Mouse (Mus musculus) stomach, embryonic 14.5 days (tissue): ENCODE data around the gene Sptan1. TPM values are rescaled to one million over a fixed set of nuclear protein-coding genes. Genes with fewer than 3 reads are reported as not detected.

Experiments
- ATAC-seq: fragments of 200-750 bp; cut with Nextera tagmentation; 2 replicates; pipeline ENCODE4 v1.8.0; 2017; ENCODE audit warnings: low read depth, moderate TSS enrichment; ENCODE audit not compliant: insufficient number of reproducible peaks, insufficient read depth, low FRiP score
- H3K27ac ChIP-seq: fragments of 300-500 bp; sonication (generic); 2 replicates; pipeline ENCODE4 v1.5.1; 2014; ENCODE audit warnings: mild to moderate bottlenecking, low read length, moderate library complexity, mixed read lengths
- H3K27me3 ChIP-seq: fragments of 300-500 bp; sonication (generic); 2 replicates; pipeline ENCODE4 v1.6.1; 2014; ENCODE audit warnings: low read length, control low read depth, mixed read lengths; ENCODE audit not compliant: control insufficient read depth, insufficient read depth
- H3K36me3 ChIP-seq: fragments of 300-500 bp; sonication (generic); 2 replicates; pipeline ENCODE4 v1.6.1; 2014; ENCODE audit warnings: mild to moderate bottlenecking, control low read depth, low read length, moderate library complexity, mixed read lengths; ENCODE audit not compliant: control insufficient read depth, insufficient read depth
- H3K4me1 ChIP-seq: fragments of 300-500 bp; sonication (generic); 2 replicates; pipeline ENCODE4 v1.6.1; 2014; ENCODE audit warnings: low read length, control low read depth, mixed read lengths; ENCODE audit not compliant: control insufficient read depth, insufficient read depth
- H3K4me2 ChIP-seq: fragments of 300-500 bp; sonication (generic); replicated peaks from 2 replicates; pipeline ENCODE4 v1.6.1; 2014; ENCODE audit warnings: low read depth, low read length, control low read depth
- H3K4me3 ChIP-seq: fragments of 300-500 bp; sonication (generic); 2 replicates; pipeline ENCODE4 v1.5.1; 2014; ENCODE audit warnings: low read depth, low read length, control low read depth
- H3K9ac ChIP-seq: fragments of 300-500 bp; sonication (generic); replicated peaks from 2 replicates; pipeline ENCODE4 v1.6.1; 2014; ENCODE audit warnings: low read depth, mild to moderate bottlenecking, control low read depth, low read length, moderate library complexity, mixed read lengths
- H3K9me3 ChIP-seq: fragments of 300-500 bp; sonication (generic); 2 replicates; pipeline ENCODE4 v1.6.1; 2016; ENCODE audit warnings: low read depth, low read length, control low read depth; ENCODE audit not compliant: control insufficient read depth
- WGBS: fragments of 180-500 bp; shearing (Covaris S2); extraction: QIAGEN DNeasy Blood & Tissue Kit; methylation state at CpG from one replicate; pipeline ENCODE4 v1.1.7; 2014; 5-methylcytosine and 5-hydroxymethylcytosine counted together
- polyA plus RNA-seq: library from polyadenylated mRNA; unstranded; fragments of >200 nt; fragmentation: Nextera tagmentation; extraction: Ambion mirVana; gene quantifications from 2 replicates; pipeline ENCODE4 v1.2.1, GENCODE M21; 2014

Gene Sptan1
- polyA plus RNA-seq, 1 experiment from 2014 or later = 136 TPM

GRCm38 (mm10) chr2:29968638-29969037 lies 3.3 kb downstream of the Sptan1 start:
- Histone ChIP-seq H3K9ac (no peak overlapping the region), H3K9me3 (no peaks in the 10 kb centered on the region), H3K36me3 (peaks cover 4% of the 10 kb centered on the region), H3K4me1 (peaks cover 36% of the 10 kb centered on the region), H3K4me3 (no peak overlapping the region), H3K27ac (no peak overlapping the region), H3K4me2 (no peak overlapping the region), H3K27me3 (no peaks in the 10 kb centered on the region)
- ATAC-seq = no peak
- WGBS = 54% methylated on average over 5 of the region's 5 CpGs

- ATAC-seq = no peak
- Histone ChIP-seq H3K4me2 (no peak overlapping the region), H3K9me3 (no peaks in the 10 kb centered on the region), H3K9ac (no peak overlapping the region), H3K4me3 (no peak overlapping the region), H3K27me3 (no peaks in the 10 kb centered on the region), H3K4me1 (peaks cover 29% of the 10 kb centered on the region), H3K27ac (0 out of 2 replicates have a peak overlapping the region, but pooled peaks have one; percentile 27), H3K36me3 (peaks cover 15% of the 10 kb centered on the region)
- 71% methylated on average over 9 of the region's 9 CpGs for WGBS
Observed at GRCm38 (mm10) chr2:29971838-29972635, 6.7 kb downstream of the Sptan1 start.

- WGBS = 10% methylated on average over 2 of the region's 2 CpGs
- no peak for ATAC-seq
Observed at GRCm38 (mm10) chr2:29973525-29973924, 8.2 kb downstream of the Sptan1 start.

GRCm38 (mm10) chr2:29977307-29977706 lies 11.9 kb downstream of the Sptan1 start:
- Histone ChIP-seq H3K27ac (no peak overlapping the region), H3K36me3 (peaks cover 44% of the 10 kb centered on the region), H3K9ac (no peak overlapping the region), H3K4me1 (peaks cover 9% of the 10 kb centered on the region; the same call in 1 of the 2 replicates), H3K4me3 (no peak overlapping the region), H3K27me3 (no peaks in the 10 kb centered on the region), H3K9me3 (no peaks in the 10 kb centered on the region), H3K4me2 (no peak overlapping the region)
- no peak for ATAC-seq

More at GRCm38 (mm10) chr2:29973525-29973924, 8.2 kb downstream of the Sptan1 start:
- Histone ChIP-seq H3K4me3 (no peak overlapping the region), H3K36me3 (peaks cover 18% of the 10 kb centered on the region), H3K27ac (no peak overlapping the region), H3K4me2 (no peak overlapping the region), H3K27me3 (no peaks in the 10 kb centered on the region), H3K9ac (no peak overlapping the region), H3K4me1 (peaks cover 19% of the 10 kb centered on the region; the same call in 1 of the 2 replicates), H3K9me3 (no peaks in the 10 kb centered on the region)

DNA sequence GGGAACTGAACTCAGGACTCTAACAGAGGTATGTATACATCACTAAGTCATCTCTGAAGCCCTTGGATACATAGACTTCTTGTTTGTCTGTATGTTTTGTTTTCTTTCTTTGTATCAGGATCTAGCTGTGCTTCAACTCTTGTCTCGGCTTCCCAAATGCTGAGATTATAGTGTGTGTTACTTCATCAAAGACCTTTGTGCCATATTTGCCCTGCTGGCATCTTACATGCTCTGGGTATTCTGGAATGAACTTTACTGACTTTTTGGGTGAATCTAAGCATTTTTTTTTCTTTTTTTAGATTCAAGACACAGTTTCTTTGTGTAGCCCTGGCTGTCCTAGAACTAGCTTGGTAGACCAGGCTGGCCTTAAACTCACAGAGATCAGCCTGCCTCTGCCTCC lies 15.3 kb downstream of the Sptan1 start:
- H3K9ac ChIP-seq = no peak overlapping the region
- H3K4me1 ChIP-seq = no peaks in the 10 kb centered on the region
- no peaks in the 10 kb centered on the region for H3K9me3 ChIP-seq
- peaks cover 70% of the 10 kb centered on the region for H3K36me3 ChIP-seq
- no peak overlapping the region for H3K4me2 ChIP-seq
- no peak for ATAC-seq
- H3K27me3 ChIP-seq = no peaks in the 10 kb centered on the region
- no peak overlapping the region for H3K4me3 ChIP-seq
- no peak overlapping the region for H3K27ac ChIP-seq
- WGBS = 93% methylated on average over 1 of the region's 1 CpGs

DNA sequence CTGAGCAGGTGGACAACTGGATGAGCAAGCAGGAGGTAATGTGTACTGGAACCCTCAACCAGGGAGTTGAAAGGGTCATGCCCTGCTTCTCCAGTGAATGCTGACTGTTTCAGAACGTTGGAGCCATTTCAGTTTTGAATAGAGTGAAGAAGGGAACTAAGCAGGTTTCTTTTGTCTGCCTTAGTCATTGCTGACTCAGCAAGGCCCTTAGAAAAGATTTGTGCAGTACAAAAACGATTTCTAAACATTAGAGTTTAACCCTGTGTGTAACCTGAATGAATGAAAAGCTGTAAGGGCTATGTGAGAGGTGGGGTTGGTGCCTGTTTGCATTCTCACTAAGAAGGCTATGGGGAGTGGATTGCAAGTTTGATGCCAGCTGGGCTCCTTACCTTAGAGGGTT lies 26.6 kb downstream of the Sptan1 start:
- ATAC-seq = no peak
- H3K36me3 ChIP-seq = peaks cover 97% of the 10 kb centered on the region
- H3K9ac ChIP-seq = no peak overlapping the region
- H3K4me3 ChIP-seq = no peak overlapping the region
- H3K4me1 ChIP-seq = no peaks in the 10 kb centered on the region
- H3K4me2 ChIP-seq = no peak overlapping the region
- no peaks in the 10 kb centered on the region for H3K9me3 ChIP-seq
- no peak overlapping the region for H3K27ac ChIP-seq
- 48% methylated on average over 2 of the region's 2 CpGs for WGBS
- H3K27me3 ChIP-seq = no peaks in the 10 kb centered on the region

GRCm38 (mm10) chr2:30009101-30009500 lies 43.7 kb downstream of the Sptan1 start:
- no peak overlapping the region for H3K9ac ChIP-seq

DNA sequence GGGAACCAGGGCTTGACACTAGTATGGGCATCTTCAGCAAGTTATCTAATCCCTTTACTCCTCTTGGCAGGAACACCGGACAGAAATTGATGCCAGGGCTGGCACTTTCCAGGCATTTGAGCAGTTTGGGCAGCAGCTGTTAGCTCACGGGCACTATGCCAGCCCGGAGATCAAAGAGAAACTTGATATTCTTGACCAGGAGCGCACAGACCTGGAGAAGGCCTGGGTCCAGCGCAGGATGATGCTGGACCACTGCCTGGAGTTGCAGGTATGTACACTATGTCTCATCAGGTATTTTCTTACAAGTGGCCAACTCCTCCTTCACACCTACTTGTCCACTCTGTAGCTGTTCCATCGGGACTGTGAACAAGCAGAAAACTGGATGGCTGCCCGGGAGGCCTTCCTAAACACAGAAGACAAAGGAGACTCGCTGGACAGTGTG lies 45.5 kb downstream of the Sptan1 start:
- Histone ChIP-seq H3K36me3 (peaks cover 91% of the 10 kb centered on the region), H3K9ac (no peak overlapping the region), H3K9me3 (no peaks in the 10 kb centered on the region), H3K4me3 (no peak overlapping the region), H3K27ac (no peak overlapping the region), H3K4me2 (no peak overlapping the region), H3K4me1 (no peaks in the 10 kb centered on the region), H3K27me3 (no peaks in the 10 kb centered on the region)
- no peak for ATAC-seq
- 89% methylated on average over 8 of the region's 8 CpGs for WGBS

More at GRCm38 (mm10) chr2:30009101-30009500, 43.7 kb downstream of the Sptan1 start:
- Histone ChIP-seq H3K4me1 (no peaks in the 10 kb centered on the region), H3K36me3 (peaks cover 91% of the 10 kb centered on the region), H3K9me3 (no peaks in the 10 kb centered on the region), H3K27me3 (no peaks in the 10 kb centered on the region), H3K27ac (no peak overlapping the region), H3K4me2 (no peak overlapping the region), H3K4me3 (no peak overlapping the region)
- no peak for ATAC-seq
- WGBS = 53% methylated on average over 1 of the region's 1 CpGs
